Mouse (Mus musculus): ENCODE measurements around the gene Vmac.

DNA sequence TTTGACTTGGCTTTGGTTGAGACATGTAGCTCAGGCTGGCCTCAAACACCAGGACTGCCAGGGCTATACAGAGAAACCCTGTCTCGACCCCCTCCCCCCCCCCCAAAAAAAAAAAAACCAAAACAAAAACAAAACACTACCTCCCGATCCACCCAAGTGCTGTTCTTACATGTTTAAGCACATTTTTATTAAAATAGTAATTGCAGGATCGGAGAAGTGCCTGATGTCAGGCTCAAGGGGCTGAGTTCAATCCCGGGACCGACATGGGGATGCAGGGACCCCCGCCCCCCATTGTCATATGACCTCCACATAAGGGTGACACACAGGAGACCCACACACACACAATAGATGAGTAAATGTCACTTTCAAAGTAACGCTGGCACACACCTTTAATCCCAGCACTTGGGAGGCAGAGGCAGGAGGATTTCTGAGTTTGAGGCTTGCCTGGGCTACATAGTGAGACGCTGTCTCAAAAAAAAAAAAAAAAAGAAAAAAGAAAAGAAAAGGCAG, 46.0 kb upstream of the Vmac start:
- TF ChIP-seq CTCF (IDR thresholded peaks at IDR 0.05; ENCODE audit: extremely low read depth, insufficient read length, insufficient replicate concordance, low read depth, low read length) (no peak), POLR2A (IDR thresholded peaks at IDR 0.05; ENCODE audit: low read depth, low read length) (no peak)
